ENCODE assay signal across 10 mouse cellular contexts in the genomic region with DNA sequence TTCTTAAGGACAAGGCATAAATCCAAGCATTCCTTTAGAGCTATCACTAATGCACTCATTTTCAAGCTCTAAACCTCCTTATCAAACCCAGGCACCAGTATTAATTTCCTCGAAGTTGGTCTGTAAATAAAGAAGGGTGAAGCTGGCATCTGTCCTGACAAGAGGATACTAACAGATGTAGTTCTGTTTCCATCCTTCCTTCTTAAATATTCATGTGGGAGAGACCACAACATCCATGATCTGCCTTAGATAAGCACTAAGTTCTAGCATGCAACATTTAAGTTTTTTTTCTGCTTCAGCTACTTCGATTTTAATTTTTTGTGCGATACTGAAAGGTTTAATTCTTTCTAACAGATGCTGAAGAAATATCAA. TPM values are rescaled to one million over a fixed set of nuclear protein-coding genes. Genes with fewer than 3 reads are reported as not detected.
A peak's percentile ranks its signal among the peaks of the same experiment; 100 is the strongest.
DNase-seq lines count a peak whose midpoint lies in the region; ATAC-seq lines count a peak whose summit lies in the region.
"Had no signal": no experiment of that assay in that cellular context is flagged by ENCODE, and none has a peak within 500 bp of the region (broad histone marks: within the 10 kb centered on the region; RNA-seq: fewer than 3 reads in every experiment).

No protein-coding gene starts in this region.

- H3K4me2 ChIP-seq in neural tube, embryonic 11.5 days (ENCODE audit: low read depth), result peak overlapping the region; percentile 50
- peak overlapping the region; percentile 44 for H3K4me2 ChIP-seq in limb, embryonic 15.5 days

- no peaks in the 10 kb centered on the region for H3K27me3 ChIP-seq in neural tube, embryonic 11.5 days (ENCODE audit: control insufficient read depth, insufficient read depth, low read length)
- no peaks in the 10 kb centered on the region for H3K27me3 ChIP-seq in limb, embryonic 15.5 days

- no peaks in the 10 kb centered on the region for H3K9me3 ChIP-seq in neural tube, embryonic 11.5 days (ENCODE audit: control insufficient read depth, low read length)
- H3K9me3 ChIP-seq in limb, embryonic 15.5 days, result no peaks in the 10 kb centered on the region

- DNase-seq in cerebellum, adult 11 months, result no peak
- no peak for DNase-seq in neural tube, embryonic 11.5 days (ENCODE audit: low spot score)
- DNase-seq in neural tube, embryonic 10.5 days (ENCODE audit: extremely low spot score, low spot score), result no peak
- no peak for DNase-seq in retina, postnatal 1 day
- no peak for DNase-seq in gastrocnemius, postnatal 4 days (ENCODE audit: low spot score in 2 of 2)
- no peak for DNase-seq in adipocyte (ENCODE audit: low spot score)
- DNase-seq: thymus, postnatal 36 days had no signal

- no peak overlapping the region for H3K27ac ChIP-seq in neural tube, embryonic 11.5 days (ENCODE audit: low read depth, low read length)
- H3K27ac ChIP-seq in limb, embryonic 15.5 days, result no peak overlapping the region
- H3K27ac ChIP-seq: macrophage had no signal

- ATAC-seq in cerebellum, adult (ENCODE audit: insufficient number of reproducible peaks, low FRiP score, low TSS enrichment), result peak; percentile 21; the same call in 1 of the 2 replicates
- ATAC-seq in neural tube, embryonic 11.5 days (ENCODE audit: insufficient read depth, low FRiP score, low TSS enrichment), result no peak; the same call in 1 of the 2 replicates
- ATAC-seq in limb, embryonic 15.5 days (ENCODE audit: insufficient number of reproducible peaks, low FRiP score, low TSS enrichment, low read depth), result no peak

- WGBS in neural tube, embryonic 11.5 days, result 69% methylated on average over 3 of the region's 3 CpGs
- WGBS in limb, embryonic 15.5 days, result 57% methylated on average over 3 of the region's 3 CpGs

- H3K4me3 ChIP-seq in neural tube, embryonic 11.5 days (ENCODE audit: low read depth, low read length), result peak overlapping the region; percentile 28; the same call in 1 of the 2 replicates
- peak overlapping the region; percentile 22 for H3K4me3 ChIP-seq in limb, embryonic 15.5 days

- H3K4me1 ChIP-seq in neural tube, embryonic 11.5 days (ENCODE audit: control insufficient read depth, insufficient read depth, low read length), result peaks cover 5% of the 10 kb centered on the region
- H3K4me1 ChIP-seq in limb, embryonic 15.5 days, result peaks cover 5% of the 10 kb centered on the region; the same call in 1 of the 2 replicates

- H3K9ac ChIP-seq in neural tube, embryonic 11.5 days (ENCODE audit: low read length), result no peak overlapping the region
- no peak overlapping the region for H3K9ac ChIP-seq in limb, embryonic 15.5 days

- H3K36me3 ChIP-seq in neural tube, embryonic 11.5 days (ENCODE audit: control insufficient read depth, insufficient read depth, low read length), result no peaks in the 10 kb centered on the region
- no peaks in the 10 kb centered on the region for H3K36me3 ChIP-seq in limb, embryonic 15.5 days

RNA-seq across cellular contexts. Expression of a gene that starts 0.3 kb away (rescaled TPM):
- polyA plus RNA-seq in neural tube, embryonic 11.5 days (2014; fragmentation: Nextera tagmentation; extraction: Ambion mirVana), result 0.54 and 0.68 TPM in 2 replicates
- 0.08 and 0.12 TPM in 2 replicates for polyA plus RNA-seq in limb, embryonic 15.5 days (2015; fragmentation: Nextera tagmentation; extraction: Ambion mirVana)
- under 1 TPM; 0.10 to 0.34 TPM for total RNA-seq in gastrocnemius, postnatal 4 days (2021)
- polyA plus RNA-seq: macrophage had no signal
